Comparison of ENCODE assay signal across 21 mouse cellular contexts in genomic region chr19:46871096-46871495, GRCm38 (mm10).
DNase-seq lines count a peak whose midpoint lies in the region; ATAC-seq and TF ChIP-seq lines count a peak whose summit lies in the region.
"Had no signal": no experiment of that assay in that cellular context is flagged by ENCODE, and none has a peak within 500 bp of the region (broad histone marks: within the 10 kb centered on the region; RNA-seq: fewer than 3 reads in every experiment).

No protein-coding gene starts in this region.

- no peak overlapping the region for H3K4me2 ChIP-seq in limb, embryonic 13.5 days (replicated peaks)
- H3K4me2 ChIP-seq in intestine, postnatal 0 days (replicated peaks; ENCODE audit: low read depth) = no peak overlapping the region
- H3K4me2 ChIP-seq: embryonic facial prominence, embryonic 15.5 days; hindbrain, embryonic 15.5 days; liver, embryonic 12.5 days; midbrain, embryonic 12.5 days had no signal

- H3K27me3 ChIP-seq in limb, embryonic 13.5 days = no peaks in the 10 kb centered on the region
- no peaks in the 10 kb centered on the region for H3K27me3 ChIP-seq in limb, embryonic 10.5 days (ENCODE audit: low read depth, poor library complexity, severe bottlenecking)
- no peaks in the 10 kb centered on the region for H3K27me3 ChIP-seq in intestine, postnatal 0 days (replicated peaks; ENCODE audit: control insufficient read depth, insufficient read depth, low read length)
- H3K27me3 ChIP-seq: embryonic facial prominence, embryonic 15.5 days; hindbrain, embryonic 15.5 days; midbrain, embryonic 12.5 days; Patski had no signal

- no peak for ATAC-seq in limb, embryonic 13.5 days (ENCODE audit: low FRiP score, low read depth)
- no peak for ATAC-seq in cerebellum, adult (ENCODE audit: insufficient number of reproducible peaks, low FRiP score, low TSS enrichment)
- no peak for ATAC-seq in intestine, postnatal 0 days
- ATAC-seq: liver, embryonic 12.5 days; Patski had no signal

- TF ChIP-seq CTCF in intestine, postnatal 0 days (IDR thresholded peaks at IDR 0.05; ENCODE audit: low read depth) = no peak

- peaks cover 8% of the 10 kb centered on the region; the same call in 1 of the 2 replicates for H3K4me1 ChIP-seq in limb, embryonic 13.5 days
- peaks cover 11% of the 10 kb centered on the region; the same call in 1 of the 2 replicates for H3K4me1 ChIP-seq in limb, embryonic 10.5 days
- H3K4me1 ChIP-seq in intestine, postnatal 0 days (replicated peaks; ENCODE audit: control insufficient read depth, insufficient read depth, low read length) = no peaks in the 10 kb centered on the region
- H3K4me1 ChIP-seq: hindbrain, embryonic 15.5 days; midbrain, embryonic 12.5 days had no signal

- no peaks in the 10 kb centered on the region for H3K9me3 ChIP-seq in limb, embryonic 13.5 days
- no peaks in the 10 kb centered on the region for H3K9me3 ChIP-seq in limb, embryonic 10.5 days (replicated peaks)
- H3K9me3 ChIP-seq in intestine, postnatal 0 days (ENCODE audit: control insufficient read depth) = no peaks in the 10 kb centered on the region
- H3K9me3 ChIP-seq: embryonic facial prominence, embryonic 15.5 days; heart, embryonic 10.5 days; hindbrain, embryonic 15.5 days; liver, embryonic 12.5 days; midbrain, embryonic 12.5 days had no signal

- H3K36me3 ChIP-seq in limb, embryonic 13.5 days = no peaks in the 10 kb centered on the region
- no peaks in the 10 kb centered on the region for H3K36me3 ChIP-seq in limb, embryonic 10.5 days
- H3K36me3 ChIP-seq in intestine, postnatal 0 days (ENCODE audit: control insufficient read depth, insufficient read depth) = no peaks in the 10 kb centered on the region
- H3K36me3 ChIP-seq: embryonic facial prominence, embryonic 15.5 days; heart, embryonic 10.5 days; liver, embryonic 12.5 days; midbrain, embryonic 12.5 days had no signal

- peak; percentile 53 for DNase-seq in adrenal gland, adult 8-10 months
- DNase-seq in adrenal gland, postnatal 10 days = no peak
- no peak for DNase-seq in limb, embryonic 10.5 days (ENCODE audit: low spot score)
- DNase-seq in brain, adult 2 months (ENCODE audit: low read depth, low spot score) = peak; percentile 70
- DNase-seq: cerebellum, adult 11 months; cerebellum, adult 9-11 months; gastrocnemius, adult 2 months; heart, postnatal 4 days; kidney, postnatal 25 days; lung, adult 2 months; lung, postnatal 14 days; thymus, postnatal 14 days had no signal

- H3K27ac ChIP-seq in limb, embryonic 13.5 days = no peak overlapping the region
- no peak overlapping the region for H3K27ac ChIP-seq in limb, embryonic 10.5 days
- no peak overlapping the region for H3K27ac ChIP-seq in intestine, postnatal 0 days (ENCODE audit: low read depth, low read length)
- H3K27ac ChIP-seq: embryonic facial prominence, embryonic 15.5 days; gastrocnemius, adult 2 months; heart, embryonic 10.5 days; hindbrain, embryonic 15.5 days; liver, embryonic 12.5 days; midbrain, embryonic 12.5 days had no signal

- H3K9ac ChIP-seq in limb, embryonic 13.5 days = 0 out of 2 replicates have a peak overlapping the region, but pooled peaks have one; percentile 20
- no peak overlapping the region for H3K9ac ChIP-seq in intestine, postnatal 0 days (ENCODE audit: low read depth, low read length)
- H3K9ac ChIP-seq: embryonic facial prominence, embryonic 15.5 days; hindbrain, embryonic 15.5 days; liver, embryonic 12.5 days; midbrain, embryonic 12.5 days had no signal

- WGBS in limb, embryonic 13.5 days = 95% methylated on average over 4 of the region's 4 CpGs
- WGBS in limb, embryonic 10.5 days = 92% methylated on average over 4 of the region's 4 CpGs
- 93% methylated on average over 4 of the region's 4 CpGs for WGBS in intestine, postnatal 0 days

- no peak overlapping the region for H3K4me3 ChIP-seq in limb, embryonic 13.5 days
- H3K4me3 ChIP-seq in limb, embryonic 10.5 days = no peak overlapping the region
- no peak overlapping the region for H3K4me3 ChIP-seq in intestine, postnatal 0 days (ENCODE audit: low read depth, low read length)
- H3K4me3 ChIP-seq: embryonic facial prominence, embryonic 15.5 days; gastrocnemius, adult 2 months; heart, embryonic 10.5 days; hindbrain, embryonic 15.5 days; liver, embryonic 12.5 days; midbrain, embryonic 12.5 days had no signal

Comparison
In these comparisons a context has a peak if more than half of its experiments do, and no peak if none do; other contexts are left out.
1. DNase-seq: peak in adrenal gland, adult 8-10 months (single experiment) and brain, adult 2 months (single experiment); none in adrenal gland, postnatal 10 days (single experiment) and limb, embryonic 10.5 days (single experiment).